Mouse (Mus musculus) liver, postnatal 0 days (tissue): ENCODE measurements around the gene Msl1.

Source experiments
- CTCF ChIP-seq: sonication (generic); IDR thresholded peaks from 2 replicates; pipeline ENCODE4 v1.5.1; 2016; ENCODE audit warnings: antibody characterized with exemption, low read depth
- EP300 ChIP-seq: IDR thresholded peaks from 2 replicates; pipeline ENCODE4 v1.6.1; 2016; ENCODE audit warnings: antibody characterized with exemption, low read depth, mild to moderate bottlenecking

- TF ChIP-seq CTCF (no peak), EP300 (no peak)
Measured at GRCm38 (mm10) chr11:98750351-98751201, 44.7 kb upstream of the Msl1 start.
